Mouse (Mus musculus): ENCODE results near the gene H60c. TPM values are rescaled to one million over a fixed set of nuclear protein-coding genes. Genes with fewer than 3 reads are reported as not detected.

Gene H60c
- polyA plus RNA-seq (2021; fragmentation: Nextera tagmentation): not detected in 2 replicates
- long read RNA-seq, experiment 1: 0 reads
- long read RNA-seq, experiment 2: 0 reads

DNA sequence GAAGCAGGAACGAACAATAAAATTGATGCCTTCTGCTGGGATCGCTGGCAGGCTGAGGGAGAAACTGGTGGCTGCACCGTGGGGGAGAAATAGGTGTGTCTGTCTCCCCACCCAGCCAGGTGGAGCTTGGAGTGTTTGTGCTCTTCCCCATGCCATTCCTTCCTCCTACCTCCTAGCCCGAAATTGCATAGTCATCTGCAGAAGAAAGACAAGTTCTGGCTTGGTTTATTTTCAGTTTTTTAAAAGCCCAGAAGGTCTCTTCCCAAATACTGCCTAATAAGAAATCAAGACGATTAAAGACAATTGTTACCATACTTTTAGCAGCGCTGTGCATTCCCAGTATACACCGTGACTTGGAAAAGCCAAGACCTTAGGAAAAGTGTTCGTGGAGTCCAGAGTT lies at the start of gene H60c:
Gene H60c, minus strand, starts transcription at position 101 of the 400 bp plus-strand sequence.

Other genes with a start within 250 kb of the H60c start
- 11.7 and 13.4 TPM in 2 replicates for gene Ppp1r14c, start 98.3 kb upstream of the H60c start, polyA plus RNA-seq (2021; fragmentation: Nextera tagmentation)